Mouse (Mus musculus) forebrain, embryonic 11.5 days (tissue): ENCODE data around the gene Uchl1. TPM values are rescaled to one million over a fixed set of nuclear protein-coding genes. Genes with fewer than 3 reads are reported as not detected.

Experiments used
- ATAC-seq: fragments of 200-750 bp; cut with Nextera tagmentation; replicated peaks from 2 replicates; pipeline ENCODE4 v1.8.0; 2017; ENCODE audit warnings: moderate TSS enrichment; ENCODE audit not compliant: low FRiP score
- DNase-seq: peaks from one replicate; pipeline ENCODE4 v3.0.0-alpha.2; 2017; ENCODE audit warnings: low spot score
- H3K27ac ChIP-seq: fragments of 300-500 bp; sonication (generic); 2 replicates; pipeline ENCODE4 v1.5.1; 2014; ENCODE audit warnings: low read depth, low read length
- H3K27me3 ChIP-seq: fragments of 300-500 bp; sonication (generic); 2 replicates; pipeline ENCODE4 v1.6.1; 2014; ENCODE audit warnings: mild to moderate bottlenecking, low read length, mixed read lengths; ENCODE audit not compliant: control insufficient read depth, insufficient read depth
- H3K36me3 ChIP-seq: fragments of 300-500 bp; sonication (generic); 2 replicates; pipeline ENCODE4 v1.6.1; 2014; ENCODE audit warnings: mild to moderate bottlenecking, low read length, moderate library complexity, mixed read lengths; ENCODE audit not compliant: control insufficient read depth, insufficient read depth
- H3K4me1 ChIP-seq: fragments of 300-500 bp; sonication (generic); replicated peaks from 2 replicates; pipeline ENCODE4 v1.6.1; 2014; ENCODE audit warnings: low read length, mixed read lengths; ENCODE audit not compliant: control insufficient read depth, insufficient read depth
- H3K4me2 ChIP-seq: fragments of 300-500 bp; sonication (generic); 2 replicates; pipeline ENCODE4 v1.6.1; 2014; ENCODE audit warnings: low read depth, mild to moderate bottlenecking, low read length, moderate library complexity, mixed read lengths; ENCODE audit not compliant: severe bottlenecking
- H3K4me3 ChIP-seq: fragments of 300-500 bp; sonication (generic); 2 replicates; pipeline ENCODE4 v1.5.1; 2014; ENCODE audit warnings: low read depth, low read length
- H3K9ac ChIP-seq: fragments of 300-500 bp; sonication (generic); 2 replicates; pipeline ENCODE4 v1.6.1; 2014; ENCODE audit warnings: low read length
- H3K9me3 ChIP-seq: fragments of 300-500 bp; sonication (generic); 2 replicates; pipeline ENCODE4 v1.6.1; 2016; ENCODE audit warnings: low read length, mixed read lengths; ENCODE audit not compliant: control insufficient read depth
- WGBS: fragments of 180-500 bp; shearing (Covaris S2); extraction: QIAGEN DNeasy Blood & Tissue Kit; methylation state at CpG from one replicate; pipeline ENCODE4 v1.1.7; 2014; 5-methylcytosine and 5-hydroxymethylcytosine counted together
- polyA plus RNA-seq: library from polyadenylated mRNA; unstranded; fragments of >200 nt; fragmentation: Nextera tagmentation; extraction: Ambion mirVana; gene quantifications from 2 replicates; pipeline ENCODE4 v1.2.1, GENCODE M21; 2014

The Uchl1 gene
- polyA plus RNA-seq, 1 experiment from 2014 or later = 368 TPM

- no peaks in the 10 kb centered on the region for H3K27me3 ChIP-seq
- ATAC-seq = no peak
- no peak overlapping the region for H3K4me3 ChIP-seq
- H3K36me3 ChIP-seq = no peaks in the 10 kb centered on the region
- no peaks in the 10 kb centered on the region for H3K9me3 ChIP-seq
- WGBS = 55% methylated on average over 4 of the region's 4 CpGs
- H3K4me2 ChIP-seq = no peak overlapping the region
- no peak overlapping the region for H3K27ac ChIP-seq
- DNase-seq = no peak
- H3K9ac ChIP-seq = no peak overlapping the region
- H3K4me1 ChIP-seq = 0 out of 2 replicates have a peak, but pooled peaks cover 4% of the 10 kb centered on the region
These were observed 42.0 kb downstream of the Uchl1 start for GRCm38 (mm10) chr5:66717931-66718330.

- Histone ChIP-seq H3K9ac (no peak overlapping the region), H3K27ac (no peak overlapping the region)
- WGBS = 45% methylated on average over 3 of the region's 3 CpGs
These were observed 42.5 kb downstream of the Uchl1 start for GRCm38 (mm10) chr5:66718413-66718812.

GRCm38 (mm10) chr5:66718880-66719279 lies 43.0 kb downstream of the Uchl1 start:
- no peak for ATAC-seq
- Histone ChIP-seq H3K27me3 (no peaks in the 10 kb centered on the region), H3K4me3 (no peak overlapping the region), H3K9ac (no peak overlapping the region), H3K36me3 (no peaks in the 10 kb centered on the region), H3K4me2 (no peak overlapping the region), H3K27ac (no peak overlapping the region), H3K9me3 (no peaks in the 10 kb centered on the region), H3K4me1 (0 out of 2 replicates have a peak, but pooled peaks cover 4% of the 10 kb centered on the region)
- no peak for DNase-seq
- WGBS = 79% methylated on average over 7 of the region's 7 CpGs

More at GRCm38 (mm10) chr5:66718413-66718812, 42.5 kb downstream of the Uchl1 start:
- ATAC-seq = no peak
- Histone ChIP-seq H3K9me3 (no peaks in the 10 kb centered on the region), H3K4me1 (0 out of 2 replicates have a peak, but pooled peaks cover 4% of the 10 kb centered on the region), H3K36me3 (no peaks in the 10 kb centered on the region), H3K4me3 (no peak overlapping the region), H3K4me2 (no peak overlapping the region), H3K27me3 (no peaks in the 10 kb centered on the region)
- no peak for DNase-seq

- Histone ChIP-seq H3K27ac (no peak overlapping the region), H3K4me2 (no peak overlapping the region), H3K9ac (no peak overlapping the region), H3K27me3 (no peaks in the 10 kb centered on the region), H3K4me1 (0 out of 2 replicates have a peak, but pooled peaks cover 4% of the 10 kb centered on the region), H3K36me3 (no peaks in the 10 kb centered on the region), H3K9me3 (no peaks in the 10 kb centered on the region), H3K4me3 (no peak overlapping the region)
- 6% methylated on average over 5 of the region's 5 CpGs for WGBS
- DNase-seq (no peak), ATAC-seq (no peak)
These were observed 45.0 kb downstream of the Uchl1 start for GRCm38 (mm10) chr5:66720921-66721320.

- no peak overlapping the region for H3K9ac ChIP-seq
- no peak overlapping the region for H3K27ac ChIP-seq
- H3K36me3 ChIP-seq = no peaks in the 10 kb centered on the region
- no peaks in the 10 kb centered on the region for H3K27me3 ChIP-seq
- no peak overlapping the region for H3K4me3 ChIP-seq
- 76% methylated on average over 9 of the region's 9 CpGs for WGBS
- H3K4me2 ChIP-seq = no peak overlapping the region
- H3K9me3 ChIP-seq = no peaks in the 10 kb centered on the region
- DNase-seq (no peak), ATAC-seq (no peak)
- 0 out of 2 replicates have a peak, but pooled peaks cover 4% of the 10 kb centered on the region for H3K4me1 ChIP-seq
These were observed 46.7 kb downstream of the Uchl1 start for GRCm38 (mm10) chr5:66722586-66722985.

- DNase-seq (no peak), ATAC-seq (no peak)
- WGBS = 58% methylated on average over 4 of the region's 4 CpGs
- H3K4me2 ChIP-seq = no peak overlapping the region
- no peak overlapping the region for H3K9ac ChIP-seq
- H3K36me3 ChIP-seq = no peaks in the 10 kb centered on the region
- H3K27ac ChIP-seq = no peak overlapping the region
- H3K27me3 ChIP-seq = no peaks in the 10 kb centered on the region
- 0 out of 2 replicates have a peak, but pooled peaks cover 4% of the 10 kb centered on the region for H3K4me1 ChIP-seq
- H3K4me3 ChIP-seq = no peak overlapping the region
- no peaks in the 10 kb centered on the region for H3K9me3 ChIP-seq
These were observed 47.1 kb downstream of the Uchl1 start for GRCm38 (mm10) chr5:66723037-66723436.

- no peak overlapping the region for H3K9ac ChIP-seq
- no peak overlapping the region for H3K4me2 ChIP-seq
- H3K9me3 ChIP-seq = no peaks in the 10 kb centered on the region
- no peak for DNase-seq
- no peaks in the 10 kb centered on the region for H3K27me3 ChIP-seq
- 88% methylated on average over 3 of the region's 3 CpGs for WGBS
- H3K4me3 ChIP-seq = no peak overlapping the region
- no peak for ATAC-seq
- no peak overlapping the region for H3K27ac ChIP-seq
- no peaks in the 10 kb centered on the region for H3K36me3 ChIP-seq
- H3K4me1 ChIP-seq = 0 out of 2 replicates have a peak, but pooled peaks cover 4% of the 10 kb centered on the region
These were observed 47.7 kb downstream of the Uchl1 start for GRCm38 (mm10) chr5:66723626-66724025.

- Histone ChIP-seq H3K9me3 (no peaks in the 10 kb centered on the region), H3K4me2 (no peak overlapping the region), H3K36me3 (no peaks in the 10 kb centered on the region), H3K9ac (no peak overlapping the region), H3K4me3 (no peak overlapping the region), H3K27me3 (no peaks in the 10 kb centered on the region), H3K4me1 (peaks cover 2% of the 10 kb centered on the region; the same call in 1 of the 2 replicates), H3K27ac (no peak overlapping the region)
- DNase-seq (no peak), ATAC-seq (no peak)
- WGBS = 91% methylated on average over 4 of the region's 4 CpGs
These were observed 53.4 kb downstream of the Uchl1 start for GRCm38 (mm10) chr5:66729306-66729705.

GRCm38 (mm10) chr5:66730621-66731301 lies 54.9 kb downstream of the Uchl1 start:
- H3K27me3 ChIP-seq = no peaks in the 10 kb centered on the region
- H3K9ac ChIP-seq = no peak overlapping the region
- no peak overlapping the region for H3K4me3 ChIP-seq
- no peaks in the 10 kb centered on the region for H3K9me3 ChIP-seq
- WGBS = 39% methylated on average over 11 of the region's 11 CpGs
- DNase-seq = peak; percentile 64
- H3K27ac ChIP-seq = 0 out of 2 replicates have a peak overlapping the region, but pooled peaks have one; percentile 20
- H3K4me1 ChIP-seq = peaks cover 2% of the 10 kb centered on the region; the same call in 1 of the 2 replicates
- peak; percentile 88 for ATAC-seq
- no peaks in the 10 kb centered on the region for H3K36me3 ChIP-seq
- no peak overlapping the region for H3K4me2 ChIP-seq
